Mouse (Mus musculus) liver, adult 2 months (tissue): ENCODE data around the gene Gm7534. TPM values are rescaled to one million over a fixed set of nuclear protein-coding genes. Genes with fewer than 3 reads are reported as not detected.
A peak's percentile ranks its signal among the peaks of the same experiment; 100 is the strongest.

ENCODE experiments used
- DNase-seq: peaks from one replicate; pipeline ENCODE4 v3.0.0-alpha.2; 2011; ENCODE audit warnings: low read depth, low spot score; ENCODE audit errors: extremely low read depth
- H3K27ac ChIP-seq: fragments of 200-500 bp; replicated peaks from 2 replicates; pipeline ENCODE4 v1.5.1; 2012; ENCODE audit warnings: low read depth, mild to moderate bottlenecking, control low read depth, inconsistent platforms, low read length; ENCODE audit not compliant: insufficient read depth
- H3K27me3 ChIP-seq: fragments of 200-500 bp; 2 replicates; pipeline ENCODE4 v1.6.1; 2012; ENCODE audit warnings: mild to moderate bottlenecking, moderate library complexity, low read length, inconsistent platforms; ENCODE audit not compliant: control insufficient read depth, insufficient read depth
- H3K36me3 ChIP-seq: fragments of 200-500 bp; 2 replicates; pipeline ENCODE4 v1.6.1; 2012; ENCODE audit warnings: low read length, inconsistent platforms; ENCODE audit not compliant: control insufficient read depth, insufficient read depth
- H3K4me1 ChIP-seq: fragments of 200-500 bp; 2 replicates; pipeline ENCODE4 v1.6.1; 2011; ENCODE audit warnings: low read length; ENCODE audit not compliant: control insufficient read depth, insufficient read depth
- H3K4me3 ChIP-seq: fragments of 200-500 bp; 2 replicates; pipeline ENCODE4 v1.5.1; 2011; ENCODE audit warnings: low read depth, mild to moderate bottlenecking, control low read depth, low read length, moderate library complexity; ENCODE audit not compliant: insufficient read depth
- H3K79me2 ChIP-seq: fragments of 200-500 bp; 2 replicates; pipeline ENCODE4 v1.6.1; 2012; ENCODE audit warnings: inconsistent platforms, mild to moderate bottlenecking, low read length, moderate library complexity; ENCODE audit not compliant: control insufficient read depth, insufficient read depth
- H3K9ac ChIP-seq: fragments of 200-500 bp; 2 replicates; pipeline ENCODE4 v1.6.1; 2012; ENCODE audit warnings: low read depth, mild to moderate bottlenecking, control low read depth, inconsistent platforms, low read length
- CTCF ChIP-seq: fragments of 200-500 bp; IDR thresholded peaks from 2 replicates; pipeline ENCODE4 v1.5.1; 2011; ENCODE audit warnings: low read depth, low read length, control low read depth
- POLR2A ChIP-seq: fragments of 200-500 bp; IDR thresholded peaks from 2 replicates; pipeline ENCODE4 v1.6.1; 2011; ENCODE audit warnings: low read length, control low read depth; ENCODE audit not compliant: insufficient read depth; ENCODE audit errors: extremely low read depth
- WGBS: fragments of 180-500 bp; shearing (Covaris S2); methylation state at CpG from one replicate; pipeline ENCODE4 v1.1.7; 2018; 5-methylcytosine and 5-hydroxymethylcytosine counted together
- polyA plus RNA-seq: library from polyadenylated mRNA; depleted of rRNA; stranded (reverse); fragments of >200 nt; gene quantifications from 2 replicates; pipeline ENCODE4 v1.2.3, GENCODE M21; 2012
- total RNA-seq: library from RNA; depleted of rRNA; stranded (reverse); fragments of >200 nt; gene quantifications from 2 replicates; pipeline ENCODE4 v1.2.3, GENCODE M21; 2014

The Gm7534 gene
- total and polyA plus RNA-seq, 2 experiments, result not detected

- Histone ChIP-seq H3K9ac (no peak overlapping the region), H3K36me3 (no peaks in the 10 kb centered on the region), H3K27ac (no peak overlapping the region; the same call in 1 of the 2 replicates), H3K4me3 (no peak overlapping the region), H3K79me2 (no peaks in the 10 kb centered on the region), H3K27me3 (no peaks in the 10 kb centered on the region), H3K4me1 (peaks cover 4% of the 10 kb centered on the region)
- DNase-seq, result no peak
- 7% methylated on average over 10 of the region's 10 CpGs for WGBS
- no peak for TF ChIP-seq CTCF
- TF ChIP-seq POLR2A, result no peak
Measured at GRCm38 (mm10) chr4:134238686-134239085, 35.9 kb upstream of the Gm7534 start.

DNA sequence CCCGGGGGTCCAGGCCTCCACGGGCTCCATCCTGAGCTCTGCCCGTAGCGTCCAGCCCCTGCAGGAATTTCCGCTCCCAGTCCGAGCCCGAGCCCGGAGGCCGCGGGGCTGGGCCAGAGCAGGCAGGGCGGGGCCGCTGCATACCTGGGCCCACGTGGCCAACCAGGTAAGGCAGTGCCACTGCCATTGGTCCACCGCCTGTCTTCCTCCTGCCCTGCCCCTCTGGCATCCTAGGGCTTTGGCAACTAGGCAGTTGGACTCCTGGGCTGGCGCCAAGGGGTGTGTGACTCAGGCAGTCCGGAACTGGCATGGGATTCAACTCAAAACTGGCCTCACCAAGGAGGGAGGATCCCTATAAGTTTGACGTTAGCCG, 35.5 kb upstream of the Gm7534 start, which contains the start of gene Cnksr1:
Cnksr1 (minus strand) TSS at position 121 of the 373 bp plus-strand sequence.
- H3K36me3 ChIP-seq, result no peaks in the 10 kb centered on the region
- H3K4me1 ChIP-seq, result peaks cover 4% of the 10 kb centered on the region
- DNase-seq, result peak; percentile 79
- H3K4me3 ChIP-seq, result no peak within 1 kb of the TSS
- no peak within 1 kb of the TSS; the same call in 1 of the 2 replicates for H3K27ac ChIP-seq
- WGBS, result 4% methylated on average over 18 of the region's 18 CpGs
- no peak for TF ChIP-seq CTCF
- no peak for TF ChIP-seq POLR2A
- H3K9ac ChIP-seq, result no peak within 1 kb of the TSS
- no peaks in the 10 kb centered on the region for H3K27me3 ChIP-seq
- no peaks in the 10 kb centered on the region for H3K79me2 ChIP-seq

GRCm38 (mm10) chr4:134237582-134238278, 34.9 kb upstream of the Gm7534 start:
- H3K9ac ChIP-seq, result no peak overlapping the region
- no peaks in the 10 kb centered on the region for H3K27me3 ChIP-seq
- no peaks in the 10 kb centered on the region for H3K79me2 ChIP-seq
- H3K4me1 ChIP-seq, result peaks cover 4% of the 10 kb centered on the region
- H3K27ac ChIP-seq, result no peak overlapping the region
- H3K4me3 ChIP-seq, result no peak overlapping the region
- TF ChIP-seq CTCF (no peak), POLR2A (no peak)
- H3K36me3 ChIP-seq, result no peaks in the 10 kb centered on the region
- WGBS, result 65% methylated on average over 19 of the region's 19 CpGs
- DNase-seq, result no peak

- Histone ChIP-seq H3K79me2 (no peaks in the 10 kb centered on the region), H3K36me3 (no peaks in the 10 kb centered on the region), H3K4me3 (no peak overlapping the region), H3K27ac (no peak overlapping the region), H3K9ac (no peak overlapping the region), H3K27me3 (no peaks in the 10 kb centered on the region), H3K4me1 (peaks cover 4% of the 10 kb centered on the region)
- TF ChIP-seq CTCF, result no peak
- no peak for TF ChIP-seq POLR2A
- DNase-seq, result no peak
- 84% methylated on average over 5 of the region's 5 CpGs for WGBS
Measured at GRCm38 (mm10) chr4:134234876-134235275, 32.1 kb upstream of the Gm7534 start.

- Histone ChIP-seq H3K79me2 (no peaks in the 10 kb centered on the region), H3K27ac (no peak overlapping the region), H3K36me3 (no peaks in the 10 kb centered on the region), H3K4me1 (no peaks in the 10 kb centered on the region), H3K4me3 (no peak overlapping the region), H3K9ac (no peak overlapping the region), H3K27me3 (no peaks in the 10 kb centered on the region)
- TF ChIP-seq CTCF (no peak), POLR2A (no peak)
- DNase-seq, result no peak
- WGBS, result 37% methylated on average over 8 of the region's 8 CpGs
Measured at GRCm38 (mm10) chr4:134230431-134230830, 27.6 kb upstream of the Gm7534 start.

DNA sequence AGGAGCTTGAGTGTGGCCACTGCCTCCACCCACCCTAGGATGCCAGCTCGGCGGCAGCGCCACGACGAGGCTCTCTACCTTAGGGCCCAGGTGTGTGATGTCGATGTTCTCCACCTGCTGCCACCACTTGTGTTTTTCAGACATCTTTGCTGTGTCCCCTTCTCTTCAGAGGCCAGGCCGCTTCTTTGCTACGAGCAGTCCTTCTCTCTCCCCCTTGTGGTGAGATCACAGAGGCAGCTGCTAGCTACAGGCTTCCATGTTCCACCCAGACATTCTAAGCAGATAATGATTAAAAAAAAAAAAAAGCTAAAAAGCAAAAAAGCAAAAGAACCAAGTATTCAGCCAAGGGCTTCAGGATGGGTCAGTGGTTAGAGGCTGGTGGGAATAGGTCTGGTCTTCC, 24.4 kb upstream of the Gm7534 start, which contains the start of gene Catsper4:
Catsper4 (minus strand) TSS at position 190 of the 400 bp plus-strand sequence.
- H3K27ac ChIP-seq, result no peak within 1 kb of the TSS
- WGBS, result 89% methylated on average over 8 of the region's 8 CpGs
- no peaks in the 10 kb centered on the region for H3K79me2 ChIP-seq
- no peaks in the 10 kb centered on the region for H3K36me3 ChIP-seq
- TF ChIP-seq CTCF (no peak), POLR2A (no peak)
- H3K4me1 ChIP-seq, result no peaks in the 10 kb centered on the region
- H3K27me3 ChIP-seq, result no peaks in the 10 kb centered on the region
- no peak within 1 kb of the TSS for H3K9ac ChIP-seq
- no peak for DNase-seq
- no peak within 1 kb of the TSS for H3K4me3 ChIP-seq
